Mouse (Mus musculus): ENCODE data around the gene Tsku.

DNA sequence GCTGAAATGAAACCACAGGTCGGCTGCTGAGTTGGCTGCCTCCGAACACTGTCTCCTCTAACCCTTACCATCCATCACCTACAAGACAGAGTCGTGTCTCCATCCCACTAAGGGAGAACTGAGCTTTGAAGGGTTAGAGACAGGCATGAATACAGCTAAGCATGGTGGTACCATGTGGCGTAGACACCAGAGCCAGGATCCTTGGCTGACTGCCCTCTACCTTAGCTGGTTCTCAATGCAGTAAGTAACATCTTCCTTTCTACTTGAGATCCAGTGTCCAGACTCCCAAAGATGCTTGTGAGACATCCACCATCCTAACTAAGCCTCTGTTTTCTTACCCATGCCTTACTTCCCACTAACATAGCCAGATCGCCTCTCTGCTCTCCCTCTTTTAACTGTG, 7.5 kb downstream of the Tsku start:
- no peak for TF ChIP-seq CTCF (IDR thresholded peaks at IDR 0.05)
- TF ChIP-seq POLR2A (IDR thresholded peaks at IDR 0.05; ENCODE audit: insufficient read depth, low read depth, low read length), result no peak
